Mouse (Mus musculus) CD4-positive naive resting alpha-beta T cell, adult 57 days (primary cell): ENCODE data around the gene Olfr718-ps1. TPM values are rescaled to one million over a fixed set of nuclear protein-coding genes. Genes with fewer than 3 reads are reported as not detected.

ENCODE experiments used
- total RNA-seq: library from RNA; stranded (reverse); gene quantifications from one replicate; pipeline ENCODE4 v1.2.4, GENCODE M21; 2023

The Olfr718-ps1 gene
- total RNA-seq: 0.12 TPM

DNA sequence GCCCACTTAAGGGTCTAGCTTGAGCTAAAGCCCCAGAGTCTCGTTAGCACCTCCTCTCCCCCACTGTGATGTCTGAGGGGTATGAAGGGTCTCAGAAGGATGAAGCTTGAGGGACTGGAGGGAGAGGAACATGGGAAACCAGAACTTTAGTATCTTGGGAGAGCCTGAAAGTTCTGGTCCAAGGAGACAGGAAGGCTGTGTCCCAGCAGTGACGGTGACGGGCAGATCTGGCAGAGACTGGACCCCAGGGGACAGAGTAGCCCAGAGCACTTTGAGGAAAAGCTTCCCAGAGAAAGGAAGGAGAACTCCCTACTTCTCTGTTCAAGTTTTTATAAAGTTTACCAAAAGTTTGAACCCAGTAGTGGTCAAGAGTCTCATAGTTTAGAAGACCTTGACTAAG lies at the start of gene Olfr718-ps1:
TSS of gene Olfr718-ps1 (minus strand) at position 101 of the 400 bp plus-strand sequence.

DNA sequence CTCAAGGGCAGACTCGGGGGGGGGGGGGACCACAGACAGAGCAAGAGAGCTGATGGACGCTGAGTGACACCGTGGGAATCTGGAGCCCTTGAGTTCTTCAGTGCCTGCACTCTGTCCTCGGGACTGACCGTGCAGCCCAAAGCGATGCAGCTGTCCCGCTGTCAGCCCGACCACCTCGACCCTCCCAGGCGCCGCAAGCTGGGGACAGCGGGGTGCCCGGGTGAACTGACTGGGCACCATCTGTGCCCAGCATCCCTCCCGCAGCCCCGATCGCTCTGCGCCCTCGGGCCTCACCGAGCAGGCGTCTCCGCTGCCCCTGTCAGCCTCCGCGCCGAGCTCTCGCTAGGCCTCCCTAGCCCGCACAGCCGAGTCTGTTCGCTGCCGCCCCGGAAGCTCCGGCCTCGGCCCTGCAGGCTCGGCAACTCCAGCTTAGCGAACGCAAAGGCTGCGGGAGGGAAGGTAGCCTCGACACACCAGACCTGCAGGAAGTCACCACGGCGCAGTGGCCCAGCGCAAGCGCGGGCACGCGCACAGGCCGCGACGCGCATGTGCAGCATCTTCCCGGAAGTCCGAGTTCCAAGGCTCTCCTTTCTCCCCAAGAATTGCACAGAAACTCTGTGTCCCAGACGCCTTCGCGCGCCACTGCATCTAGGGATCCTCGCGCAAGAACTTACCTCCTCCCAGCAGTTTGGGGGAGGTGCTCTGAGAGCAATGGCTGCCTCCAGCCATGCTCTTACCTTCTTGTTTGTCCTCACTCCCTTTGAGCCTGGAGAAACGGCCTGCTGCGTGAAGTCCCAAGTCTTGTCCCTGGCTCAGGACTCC lies 33.1 kb upstream of the Olfr718-ps1 start, which contains the start of the genes Rbak and Spdye4b:
TSS of gene Rbak (minus strand) at position 521 of the 822 bp plus-strand sequence.
TSS of gene Spdye4b (plus strand) at position 763 of the 822 bp plus-strand sequence.

DNA sequence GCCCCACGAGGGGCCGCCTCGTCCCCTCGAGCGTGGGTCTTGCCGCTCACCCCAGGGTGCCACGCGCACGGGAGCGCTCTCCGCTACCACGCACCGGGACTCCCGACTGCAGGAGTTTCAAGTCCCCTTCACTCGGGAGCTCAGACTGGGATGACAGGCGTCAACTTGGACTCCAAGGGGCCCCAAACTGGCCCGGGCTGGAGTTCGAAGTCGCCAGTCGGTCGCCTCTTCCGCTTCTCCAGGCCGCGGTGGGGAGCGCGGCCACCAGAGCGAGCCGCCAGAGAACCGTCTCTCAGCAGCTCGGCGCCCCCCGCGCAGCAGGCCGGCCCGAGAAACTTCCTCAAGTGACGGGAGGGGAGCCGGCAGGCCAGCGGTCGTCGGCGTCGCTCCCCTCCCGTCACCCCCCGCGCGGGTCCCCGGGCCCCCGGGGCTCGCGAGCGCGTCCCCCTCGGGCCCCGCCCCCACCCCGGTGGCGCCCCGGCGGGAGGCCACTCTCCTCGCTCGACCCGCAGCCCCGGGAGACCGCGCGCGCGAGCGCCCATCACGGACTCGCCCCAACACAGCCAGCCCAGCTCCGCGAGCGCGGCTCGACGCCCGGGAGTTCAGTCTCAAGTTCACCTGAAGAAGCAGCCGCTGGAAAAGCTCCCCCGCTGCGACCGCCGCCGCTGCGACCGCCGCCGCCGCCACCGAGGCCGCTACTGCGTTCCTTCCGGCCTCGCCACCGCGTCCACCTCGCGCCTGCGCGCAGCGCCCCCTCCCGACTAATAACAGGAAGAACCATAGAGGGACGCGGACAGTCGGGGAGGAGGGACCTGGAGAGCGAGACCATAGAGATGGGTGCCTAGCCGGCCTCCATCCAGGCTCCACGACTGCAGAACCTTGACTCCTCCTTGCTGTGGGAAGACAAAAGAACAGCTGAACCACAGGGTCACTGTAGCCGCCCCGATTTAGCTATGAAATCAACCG lies 34.8 kb downstream of the Olfr718-ps1 start, which contains the start of gene Rnf216:
TSS of gene Rnf216 (minus strand) at position 714 of the 966 bp plus-strand sequence.

Other genes starting within 250 kb of the Olfr718-ps1 start
- gene Actb, start 240.8 kb downstream of the Olfr718-ps1 start, total RNA-seq: 8,137 TPM
- gene Fscn1, start 187.2 kb downstream of the Olfr718-ps1 start, total RNA-seq: 1.9 TPM
- gene Rnf216, start 34.6 kb downstream of the Olfr718-ps1 start, total RNA-seq: 11.9 TPM
- 12.6 TPM for gene Rbak, start 33.2 kb upstream of the Olfr718-ps1 start, total RNA-seq
- gene Spdye4b, start 33.4 kb upstream of the Olfr718-ps1 start, total RNA-seq: not detected
- gene Spdye4a, start 79.3 kb upstream of the Olfr718-ps1 start, total RNA-seq: not detected
- 41.9 TPM for gene Zfp12, start 87.6 kb upstream of the Olfr718-ps1 start, total RNA-seq
- gene Zfp316, start 122.4 kb upstream of the Olfr718-ps1 start, total RNA-seq: 1.4 TPM
- gene Zfp853, start 146.0 kb upstream of the Olfr718-ps1 start, total RNA-seq: 0.86 TPM
- gene E130309D02Rik, start 167.8 kb upstream of the Olfr718-ps1 start, total RNA-seq: 38.4 TPM
- gene Zdhhc4, start 181.7 kb upstream of the Olfr718-ps1 start, total RNA-seq: 56.6 TPM
- gene Grid2ip, start 209.8 kb upstream of the Olfr718-ps1 start, total RNA-seq: not detected